Mouse (Mus musculus) hindbrain, embryonic 14.5 days (tissue): ENCODE measurements around the gene Sh3d21. TPM values are rescaled to one million over a fixed set of nuclear protein-coding genes. Genes with fewer than 3 reads are reported as not detected.

Experiments
- ATAC-seq: fragments of 200-750 bp; cut with Nextera tagmentation; 2 replicates; pipeline ENCODE4 v1.8.0; 2017; ENCODE audit warnings: moderate number of reproducible peaks, mild to moderate bottlenecking, moderate TSS enrichment, moderate library complexity; ENCODE audit not compliant: low FRiP score
- DNase-seq: peaks from one replicate; pipeline ENCODE4 v3.0.0-alpha.2; 2015; ENCODE audit warnings: low spot score
- H3K27ac ChIP-seq: fragments of 300-500 bp; sonication (generic); 2 replicates; pipeline ENCODE4 v1.5.1; 2014; ENCODE audit warnings: mild to moderate bottlenecking, moderate library complexity
- H3K27me3 ChIP-seq: fragments of 300-500 bp; sonication (generic); 2 replicates; pipeline ENCODE4 v1.6.1; 2014; ENCODE audit warnings: mild to moderate bottlenecking, low read length, mixed read lengths; ENCODE audit not compliant: control insufficient read depth, insufficient read depth
- H3K36me3 ChIP-seq: fragments of 300-500 bp; sonication (generic); replicated peaks from 2 replicates; pipeline ENCODE4 v1.6.1; 2014; ENCODE audit not compliant: control insufficient read depth, insufficient read depth
- H3K4me1 ChIP-seq: fragments of 300-500 bp; sonication (generic); replicated peaks from 2 replicates; pipeline ENCODE4 v1.6.1; 2014; ENCODE audit warnings: antibody characterized with exemption, low read length, mixed read lengths; ENCODE audit not compliant: control insufficient read depth, insufficient read depth
- H3K4me2 ChIP-seq: fragments of 300-500 bp; sonication (generic); replicated peaks from 2 replicates; pipeline ENCODE4 v1.6.1; 2014; ENCODE audit warnings: mild to moderate bottlenecking, moderate library complexity
- H3K4me3 ChIP-seq: fragments of 300-500 bp; sonication (generic); replicated peaks from 2 replicates; pipeline ENCODE4 v1.5.1; 2014; ENCODE audit warnings: mild to moderate bottlenecking, low read length
- H3K9ac ChIP-seq: fragments of 300-500 bp; sonication (generic); 2 replicates; pipeline ENCODE4 v1.6.1; 2014
- H3K9me3 ChIP-seq: fragments of 300-500 bp; sonication (generic); 2 replicates; pipeline ENCODE4 v1.6.1; 2016; ENCODE audit warnings: low read length; ENCODE audit not compliant: control insufficient read depth
- WGBS: fragments of 180-500 bp; shearing (Covaris S2); extraction: QIAGEN DNeasy Blood & Tissue Kit; methylation state at CpG from one replicate; pipeline ENCODE4 v1.1.7; 2014; 5-methylcytosine and 5-hydroxymethylcytosine counted together
- polyA plus RNA-seq: library from polyadenylated mRNA; unstranded; fragments of >200 nt; fragmentation: Nextera tagmentation; extraction: Ambion mirVana; gene quantifications from 2 replicates; pipeline ENCODE4 v1.2.1, GENCODE M21; 2014

Sh3d21 gene
- polyA plus RNA-seq, 1 experiment from 2014 or later, result 1.1 TPM

DNA sequence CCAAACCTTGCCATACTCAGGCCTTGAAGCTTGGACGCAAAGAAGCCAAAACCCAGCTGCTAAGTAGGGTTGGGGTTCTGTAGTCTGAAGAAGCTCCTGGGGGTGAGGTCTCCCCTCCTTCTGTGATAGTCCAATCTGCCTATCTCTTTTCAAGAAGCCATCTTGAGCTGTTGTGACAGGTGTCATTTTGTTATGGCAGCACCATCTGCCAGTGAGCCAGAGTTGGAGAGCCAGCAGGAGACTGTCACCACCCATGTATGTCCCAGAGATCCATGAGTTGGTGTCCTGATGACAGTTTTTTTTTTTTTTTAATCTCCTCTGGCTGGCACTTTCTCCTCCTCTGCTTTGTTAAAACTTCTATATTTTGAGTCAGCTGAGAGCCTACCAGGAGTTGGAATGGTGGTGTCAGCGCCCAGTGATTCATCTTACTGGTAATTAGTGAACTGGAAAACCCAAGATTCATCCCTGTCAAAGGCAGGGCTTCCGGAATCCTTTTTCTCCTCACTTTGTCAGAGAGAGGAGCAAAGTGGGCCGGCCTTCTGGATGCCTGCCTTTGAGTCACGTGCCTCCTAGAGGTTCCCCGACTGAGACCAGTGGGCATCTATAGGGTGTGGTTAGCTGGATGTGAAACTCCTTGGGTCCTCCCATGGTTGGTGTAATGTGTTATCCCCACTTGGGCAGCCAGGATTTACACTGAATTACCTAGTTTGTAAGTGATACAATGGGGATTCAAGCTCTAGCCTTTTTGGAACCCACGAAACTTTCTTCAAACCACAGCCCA lies 61.0 kb downstream of the Sh3d21 start:
- no peak for DNase-seq
- no peaks in the 10 kb centered on the region for H3K9me3 ChIP-seq
- H3K36me3 ChIP-seq, result no peaks in the 10 kb centered on the region
- ATAC-seq, result no peak
- peaks cover 31% of the 10 kb centered on the region for H3K4me1 ChIP-seq
- H3K4me3 ChIP-seq, result no peak overlapping the region
- H3K27ac ChIP-seq, result peak overlapping the region; percentile 90
- H3K4me2 ChIP-seq, result peak overlapping the region; percentile 81
- no peaks in the 10 kb centered on the region for H3K27me3 ChIP-seq
- H3K9ac ChIP-seq, result no peak overlapping the region
- WGBS, result 39% methylated on average over 7 of the region's 7 CpGs

- Histone ChIP-seq H3K9me3 (no peaks in the 10 kb centered on the region), H3K9ac (no peak overlapping the region), H3K27ac (no peak overlapping the region), H3K27me3 (no peaks in the 10 kb centered on the region), H3K4me3 (no peak overlapping the region), H3K4me2 (no peak overlapping the region), H3K4me1 (peaks cover 25% of the 10 kb centered on the region), H3K36me3 (no peaks in the 10 kb centered on the region)
- ATAC-seq (no peak), DNase-seq (no peak)
- WGBS, result 84% methylated on average over 3 of the region's 3 CpGs
These were observed 62.5 kb downstream of the Sh3d21 start for GRCm38 (mm10) chr4:126100764-126101163.

Other genes with a start within 250 kb of the Sh3d21 start
- 0.69 and 0.76 TPM in 2 replicates for gene Csf3r, start 138.9 kb downstream of the Sh3d21 start, polyA plus RNA-seq
- gene Mrps15, start 116.6 kb downstream of the Sh3d21 start, polyA plus RNA-seq, result 121 and 124 TPM in 2 replicates
- 39.5 and 40.7 TPM in 2 replicates for gene Oscp1, start 104.9 kb downstream of the Sh3d21 start, polyA plus RNA-seq
- 49.1 and 51.2 TPM in 2 replicates for gene Lsm10, start 66.9 kb downstream of the Sh3d21 start, polyA plus RNA-seq
- 24.2 and 25.2 TPM in 2 replicates for gene Stk40, start 59.5 kb downstream of the Sh3d21 start, polyA plus RNA-seq
- gene Eva1b, start 15.7 kb downstream of the Sh3d21 start, polyA plus RNA-seq, result 13.5 and 19.2 TPM in 2 replicates
- gene Thrap3, start 39.3 kb upstream of the Sh3d21 start, polyA plus RNA-seq, result 127 and 139 TPM in 2 replicates
- 84.2 and 90.0 TPM in 2 replicates for gene Map7d1, start 92.9 kb upstream of the Sh3d21 start, polyA plus RNA-seq
- gene Trappc3, start 98.8 kb upstream of the Sh3d21 start, polyA plus RNA-seq, result 40.7 and 45.9 TPM in 2 replicates
- gene Col8a2, start 123.3 kb upstream of the Sh3d21 start, polyA plus RNA-seq, result 8.1 and 9.9 TPM in 2 replicates
- 56.4 and 57.9 TPM in 2 replicates for gene Adprhl2, start 158.2 kb upstream of the Sh3d21 start, polyA plus RNA-seq
- gene Tekt2, start 162.2 kb upstream of the Sh3d21 start, polyA plus RNA-seq, result 7.2 and 8.2 TPM in 2 replicates